Mouse (Mus musculus) B cell, adult 2 months (primary cell): Measurements from ENCODE around the gene Olfr725.

Experiments
- DNase-seq, 2 experiments: peaks; one replicate each; pipeline ENCODE4 v3.0.0; 2022

Gene Olfr725

GRCm38 (mm10) chr14:50040275-50040674 is at the start of gene Olfr725:
TSS of gene Olfr725 (minus strand) at chr14:50040375.
- DNase-seq: no peak

GRCm38 (mm10) chr14:50062733-50063104 is 22.5 kb upstream of the Olfr725 start:
- DNase-seq: no peak

- peak; percentile 5 to 15 for DNase-seq
Observed at GRCm38 (mm10) chr14:50061955-50062732, 22.0 kb upstream of the Olfr725 start.

GRCm38 (mm10) chr14:50061590-50061954 is 21.4 kb upstream of the Olfr725 start:
- DNase-seq: peak in 1 of 2 experiments; percentile 0

GRCm38 (mm10) chr14:50061179-50061578 is 21.0 kb upstream of the Olfr725 start:
- DNase-seq: no peak

GRCm38 (mm10) chr14:50032041-50032440 is 8.1 kb downstream of the Olfr725 start:
- no peak for DNase-seq

GRCm38 (mm10) chr14:50031356-50031755 is 8.8 kb downstream of the Olfr725 start:
- DNase-seq: no peak

GRCm38 (mm10) chr14:50026371-50026770 is 13.8 kb downstream of the Olfr725 start:
- DNase-seq: no peak
